Mouse (Mus musculus): ENCODE data around the gene Eef2k. TPM values are rescaled to one million over a fixed set of nuclear protein-coding genes. Genes with fewer than 3 reads are reported as not detected.

The Eef2k gene
- polyA plus RNA-seq, 1 experiment from 2014 or later = 32.5 TPM

DNA sequence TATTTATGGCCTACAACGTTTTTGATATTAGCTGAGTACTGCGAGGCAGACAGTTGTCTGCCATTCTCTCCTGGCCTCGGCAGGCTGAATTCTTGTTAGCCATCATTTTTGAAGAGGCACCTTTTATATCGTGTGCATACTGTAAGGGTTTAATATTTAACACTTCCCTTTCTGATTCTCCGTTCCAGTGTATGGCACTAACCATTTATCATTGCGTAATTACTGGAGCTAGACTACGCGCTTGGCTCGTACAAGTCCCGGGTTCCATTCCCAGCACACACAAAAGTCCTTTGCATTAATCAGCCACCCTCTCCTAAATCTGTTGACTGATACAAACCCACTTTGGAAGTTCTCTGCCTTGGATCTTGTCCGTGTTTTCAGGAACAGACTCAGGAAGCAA is 17.2 kb downstream of the Eef2k start:
- Histone ChIP-seq H3K27me3 (no peaks in the 10 kb centered on the region), H3K27ac (no peak overlapping the region), H3K36me3 (no peaks in the 10 kb centered on the region), H3K4me3 (no peak overlapping the region), H3K4me1 (peaks cover 33% of the 10 kb centered on the region), H3K9ac (no peak overlapping the region), H3K9me3 (replicated peaks) (no peaks in the 10 kb centered on the region), H3K4me2 (replicated peaks) (no peak overlapping the region)
- 93% methylated on average over 11 of the region's 11 CpGs for WGBS
- ATAC-seq (ENCODE audit: low FRiP score) = no peak

- no peak for ATAC-seq (ENCODE audit: low FRiP score)
- 55% methylated on average over 10 of the region's 10 CpGs for WGBS
These were observed 18.3 kb downstream of the Eef2k start for GRCm38 (mm10) chr7:120860799-120861487.

GRCm38 (mm10) chr7:120861488-120862047 is 18.9 kb downstream of the Eef2k start:
- H3K9me3 ChIP-seq (replicated peaks) = no peaks in the 10 kb centered on the region
- H3K4me2 ChIP-seq (replicated peaks) = no peak overlapping the region
- H3K4me3 ChIP-seq = no peak overlapping the region
- no peaks in the 10 kb centered on the region for H3K36me3 ChIP-seq
- H3K9ac ChIP-seq = no peak overlapping the region
- H3K27me3 ChIP-seq = no peaks in the 10 kb centered on the region
- H3K4me1 ChIP-seq = peaks cover 45% of the 10 kb centered on the region
- 27% methylated on average over 2 of the region's 2 CpGs for WGBS
- no peak overlapping the region for H3K27ac ChIP-seq
- no peak for ATAC-seq (ENCODE audit: low FRiP score)

More at GRCm38 (mm10) chr7:120860799-120861487, 18.3 kb downstream of the Eef2k start:
- no peak overlapping the region for H3K9ac ChIP-seq
- H3K27ac ChIP-seq = no peak overlapping the region
- no peaks in the 10 kb centered on the region for H3K27me3 ChIP-seq
- peaks cover 42% of the 10 kb centered on the region for H3K4me1 ChIP-seq
- H3K4me3 ChIP-seq = no peak overlapping the region
- H3K9me3 ChIP-seq (replicated peaks) = no peaks in the 10 kb centered on the region
- H3K36me3 ChIP-seq = no peaks in the 10 kb centered on the region
- H3K4me2 ChIP-seq (replicated peaks) = no peak overlapping the region

DNA sequence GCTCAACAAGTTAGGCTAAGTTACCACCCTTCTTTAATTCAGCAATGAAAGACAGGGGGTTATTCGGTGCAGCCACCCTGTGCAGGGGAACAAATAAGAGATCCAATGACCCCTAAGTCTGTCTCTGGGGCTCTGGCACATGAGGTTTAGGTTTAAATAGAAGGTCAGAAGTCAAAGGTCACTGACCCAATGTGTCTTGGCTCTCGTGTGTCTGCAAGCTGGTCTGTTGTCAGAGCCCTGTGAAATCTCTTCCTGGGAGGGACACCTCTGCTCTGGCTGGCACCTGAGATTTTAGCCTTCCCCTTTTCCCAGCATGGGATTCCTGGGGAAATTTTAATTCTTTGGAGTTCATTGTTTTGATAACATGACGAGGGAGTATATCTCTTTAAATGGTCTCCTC is 19.6 kb downstream of the Eef2k start:
- no peak overlapping the region for H3K27ac ChIP-seq
- H3K27me3 ChIP-seq = no peaks in the 10 kb centered on the region
- H3K4me1 ChIP-seq = peaks cover 51% of the 10 kb centered on the region
- no peak for ATAC-seq (ENCODE audit: low FRiP score)
- H3K36me3 ChIP-seq = no peaks in the 10 kb centered on the region
- no peaks in the 10 kb centered on the region for H3K9me3 ChIP-seq (replicated peaks)
- no peak overlapping the region for H3K9ac ChIP-seq
- no peak overlapping the region for H3K4me2 ChIP-seq (replicated peaks)
- no peak overlapping the region for H3K4me3 ChIP-seq
- WGBS = 7% methylated on average over 3 of the region's 3 CpGs

DNA sequence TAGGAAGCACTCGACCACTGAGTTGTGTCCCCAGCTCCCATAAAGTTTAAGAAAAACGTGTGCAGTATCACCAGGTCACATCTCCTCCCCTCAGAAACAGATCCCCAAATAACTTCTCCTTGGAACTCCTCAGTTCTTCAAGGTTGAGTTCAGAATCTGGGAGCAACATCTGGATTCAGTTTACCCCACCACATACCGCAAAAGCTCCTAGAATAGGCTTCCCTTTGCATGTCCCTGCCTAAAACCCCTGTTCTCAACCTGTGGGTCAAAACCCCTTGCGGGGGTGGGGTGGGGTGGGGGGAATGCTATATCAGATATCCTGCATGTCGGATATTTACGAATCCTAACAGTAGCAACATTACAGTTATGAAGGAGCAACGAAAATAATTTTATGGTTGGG is 20.0 kb downstream of the Eef2k start:
- no peaks in the 10 kb centered on the region for H3K36me3 ChIP-seq
- no peak overlapping the region for H3K27ac ChIP-seq
- no peak overlapping the region for H3K9ac ChIP-seq
- peaks cover 53% of the 10 kb centered on the region for H3K4me1 ChIP-seq
- H3K4me2 ChIP-seq (replicated peaks) = no peak overlapping the region
- no peaks in the 10 kb centered on the region for H3K27me3 ChIP-seq
- 52% methylated on average over 7 of the region's 7 CpGs for WGBS
- no peak for ATAC-seq (ENCODE audit: low FRiP score)
- H3K4me3 ChIP-seq = no peak overlapping the region
- no peaks in the 10 kb centered on the region for H3K9me3 ChIP-seq (replicated peaks)

DNA sequence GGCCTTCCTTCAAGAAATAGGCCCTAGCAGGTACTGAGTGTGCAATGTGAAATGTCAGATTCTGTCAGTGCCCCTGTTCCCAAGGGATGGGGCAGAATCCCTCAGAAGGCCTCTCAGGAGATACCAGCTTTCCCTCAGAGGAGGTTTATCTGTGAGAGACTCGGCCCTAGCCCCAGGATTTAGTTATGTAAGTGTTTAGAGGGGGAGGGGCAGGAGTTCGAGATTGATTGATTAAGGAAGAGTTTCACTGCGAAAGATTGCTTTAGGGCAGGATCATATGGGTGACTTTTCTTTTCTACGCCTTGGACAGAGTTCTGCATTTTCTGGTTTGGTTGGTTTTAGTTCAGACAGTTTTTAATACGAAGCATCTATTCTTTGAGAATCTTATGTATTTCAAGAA is 20.8 kb downstream of the Eef2k start:
- Histone ChIP-seq H3K4me1 (peaks cover 55% of the 10 kb centered on the region), H3K4me3 (no peak overlapping the region), H3K27ac (no peak overlapping the region), H3K9me3 (replicated peaks) (no peaks in the 10 kb centered on the region), H3K36me3 (no peaks in the 10 kb centered on the region), H3K9ac (no peak overlapping the region), H3K4me2 (replicated peaks) (no peak overlapping the region), H3K27me3 (no peaks in the 10 kb centered on the region)
- ATAC-seq (ENCODE audit: low FRiP score) = no peak
- 42% methylated on average over 5 of the region's 5 CpGs for WGBS

DNA sequence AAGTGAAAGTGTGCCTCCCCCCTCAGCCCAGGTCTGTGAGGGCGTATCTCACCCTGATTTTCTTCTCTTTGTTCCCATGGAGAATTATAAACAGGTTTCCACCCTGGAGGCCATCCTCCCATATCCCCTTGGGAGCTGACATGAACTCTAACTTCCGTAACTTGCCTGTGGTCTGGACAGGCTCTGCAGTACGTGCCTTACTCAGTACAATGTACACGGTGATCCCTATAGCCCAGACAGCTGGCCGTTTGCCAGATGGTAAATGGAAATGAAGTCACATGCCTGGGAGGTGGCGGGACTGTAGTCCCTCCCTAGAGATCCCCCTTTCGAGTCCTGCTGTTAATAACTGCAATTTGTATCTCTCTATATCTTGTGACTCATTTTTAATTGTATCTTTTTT is 22.5 kb downstream of the Eef2k start:
- H3K9me3 ChIP-seq (replicated peaks) = no peaks in the 10 kb centered on the region
- H3K4me2 ChIP-seq (replicated peaks) = peak overlapping the region; percentile 15
- peak overlapping the region; percentile 52; the same call in 1 of the 2 replicates for H3K27ac ChIP-seq
- no peaks in the 10 kb centered on the region for H3K27me3 ChIP-seq
- WGBS = 2% methylated on average over 7 of the region's 7 CpGs
- H3K36me3 ChIP-seq = no peaks in the 10 kb centered on the region
- no peak overlapping the region for H3K4me3 ChIP-seq
- H3K9ac ChIP-seq = no peak overlapping the region
- H3K4me1 ChIP-seq = peaks cover 58% of the 10 kb centered on the region
- ATAC-seq (ENCODE audit: low FRiP score) = peak; percentile 96

- 41% methylated on average over 4 of the region's 4 CpGs for WGBS
- Histone ChIP-seq H3K4me1 (peaks cover 59% of the 10 kb centered on the region), H3K27ac (peak overlapping the region; percentile 64), H3K9ac (no peak overlapping the region), H3K27me3 (no peaks in the 10 kb centered on the region), H3K36me3 (no peaks in the 10 kb centered on the region), H3K4me3 (no peak overlapping the region), H3K9me3 (replicated peaks) (no peaks in the 10 kb centered on the region), H3K4me2 (replicated peaks) (no peak overlapping the region)
- ATAC-seq (ENCODE audit: low FRiP score) = no peak
These were observed 23.2 kb downstream of the Eef2k start for GRCm38 (mm10) chr7:120865832-120866231.

DNA sequence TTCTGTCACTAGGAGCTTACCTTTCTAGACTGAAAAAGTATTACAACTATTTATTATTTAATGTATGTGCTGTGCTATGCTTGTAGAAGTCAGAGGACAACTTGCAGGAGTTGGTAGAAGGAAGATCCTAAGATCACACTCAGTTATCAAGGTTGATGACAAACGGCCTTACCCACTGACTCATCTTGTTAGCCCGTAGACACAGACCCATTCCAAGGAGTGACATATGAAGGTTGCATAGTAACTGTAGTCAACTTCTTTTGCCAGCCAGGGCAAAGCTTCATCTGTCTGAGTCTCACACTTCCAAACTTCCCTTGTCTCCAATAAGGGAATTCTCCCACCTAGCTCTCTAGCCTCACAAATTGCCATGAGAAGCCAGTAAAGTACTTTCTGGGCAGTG is 24.1 kb downstream of the Eef2k start:
- ATAC-seq (ENCODE audit: low FRiP score) = no peak
- WGBS = 76% methylated on average over 2 of the region's 2 CpGs
- Histone ChIP-seq H3K4me3 (no peak overlapping the region), H3K4me2 (replicated peaks) (no peak overlapping the region), H3K4me1 (peaks cover 54% of the 10 kb centered on the region), H3K27me3 (no peaks in the 10 kb centered on the region), H3K36me3 (no peaks in the 10 kb centered on the region), H3K27ac (no peak overlapping the region), H3K9ac (no peak overlapping the region), H3K9me3 (replicated peaks) (no peaks in the 10 kb centered on the region)

DNA sequence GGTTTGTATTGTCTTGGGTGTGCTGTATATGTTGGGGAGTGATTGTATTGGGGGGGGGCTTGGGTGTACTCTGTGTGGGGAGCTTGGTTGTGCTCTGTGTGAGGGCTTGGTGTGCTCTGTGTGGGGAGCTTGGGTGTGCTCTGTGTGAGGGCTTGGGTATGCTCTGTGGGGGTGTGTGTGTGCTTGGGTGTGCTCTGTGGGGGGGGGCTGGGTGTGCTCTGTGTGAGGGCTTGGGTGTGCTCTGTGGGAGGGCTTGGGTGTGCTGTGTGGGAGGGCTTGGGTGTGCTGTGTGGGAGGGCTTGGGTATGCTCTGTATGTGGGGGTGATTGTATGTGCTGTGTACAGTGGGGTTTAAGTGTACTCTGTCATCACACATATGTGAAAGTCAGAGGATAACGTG is 25.1 kb downstream of the Eef2k start:
- H3K27me3 ChIP-seq = no peaks in the 10 kb centered on the region
- no peak overlapping the region for H3K4me3 ChIP-seq
- H3K4me1 ChIP-seq = peaks cover 46% of the 10 kb centered on the region
- H3K4me2 ChIP-seq (replicated peaks) = no peak overlapping the region
- H3K9me3 ChIP-seq (replicated peaks) = no peaks in the 10 kb centered on the region
- no peaks in the 10 kb centered on the region for H3K36me3 ChIP-seq
- 71% methylated on average over 1 of the region's 1 CpGs for whole genome bisulfite sequencing
- H3K9ac ChIP-seq = no peak overlapping the region
- no peak overlapping the region for H3K27ac ChIP-seq
- no peak for ATAC-seq (ENCODE audit: low FRiP score)

DNA sequence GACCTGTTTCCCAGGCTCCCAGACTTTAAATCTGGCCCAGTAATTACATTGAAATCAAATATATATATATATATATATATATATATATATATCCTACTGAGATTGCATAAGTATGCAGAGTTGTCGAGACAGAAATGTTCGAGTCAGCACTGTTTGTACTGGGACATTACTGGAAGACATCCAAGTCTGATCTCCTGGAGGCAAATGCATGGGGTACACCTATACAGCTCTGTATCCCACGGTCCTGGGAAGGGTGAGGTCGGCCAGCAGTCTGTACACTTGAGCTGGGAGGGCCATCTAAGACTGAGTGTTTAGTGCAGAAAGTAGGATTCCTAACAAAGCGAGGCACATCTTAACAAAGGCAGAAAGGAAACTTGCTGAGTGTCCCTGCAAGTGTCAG is 27.3 kb downstream of the Eef2k start:
- no peaks in the 10 kb centered on the region for H3K27me3 ChIP-seq
- no peak overlapping the region for H3K4me2 ChIP-seq (replicated peaks)
- H3K9ac ChIP-seq = no peak overlapping the region
- ATAC-seq (ENCODE audit: low FRiP score) = no peak
- no peak overlapping the region for H3K4me3 ChIP-seq
- H3K4me1 ChIP-seq = peaks cover 31% of the 10 kb centered on the region
- 65% methylated on average over 5 of the region's 5 CpGs for WGBS
- no peaks in the 10 kb centered on the region for H3K9me3 ChIP-seq (replicated peaks)
- no peaks in the 10 kb centered on the region for H3K36me3 ChIP-seq
- no peak overlapping the region; the same call in 1 of the 2 replicates for H3K27ac ChIP-seq

DNA sequence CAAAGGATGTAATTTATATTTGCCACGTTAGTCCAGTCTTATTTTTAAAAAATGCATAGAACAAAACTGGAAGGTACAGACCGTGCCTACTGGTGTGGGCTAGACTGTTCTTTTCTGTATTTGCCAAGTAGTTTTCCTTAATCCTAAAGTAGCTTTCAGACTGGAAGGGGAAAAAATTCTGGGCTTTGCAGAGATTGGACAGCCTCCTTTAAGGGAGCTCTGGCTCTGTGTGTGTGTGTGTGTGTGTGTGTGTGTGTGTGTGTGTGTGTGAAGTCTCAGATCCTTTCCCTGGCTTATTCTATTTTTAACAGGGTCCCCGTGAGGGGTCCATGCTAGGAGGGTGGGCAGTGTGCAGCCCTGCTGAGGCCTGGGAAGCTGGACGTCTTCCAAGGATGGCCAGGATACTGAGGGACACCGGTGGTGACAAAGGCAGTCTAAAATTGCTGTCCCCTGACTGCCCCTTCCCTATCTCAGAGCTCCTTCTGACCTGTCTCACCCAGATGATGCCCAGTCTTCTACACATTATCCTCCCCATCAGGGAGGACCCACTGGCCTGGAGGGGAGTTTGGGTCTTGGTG is 27.9 kb downstream of the Eef2k start:
- no peak overlapping the region for H3K4me3 ChIP-seq
- no peaks in the 10 kb centered on the region for H3K36me3 ChIP-seq
- WGBS = 67% methylated on average over 5 of the region's 5 CpGs
- H3K4me1 ChIP-seq = peaks cover 26% of the 10 kb centered on the region
- H3K27ac ChIP-seq = no peak overlapping the region
- H3K9me3 ChIP-seq (replicated peaks) = no peaks in the 10 kb centered on the region
- no peak overlapping the region for H3K4me2 ChIP-seq (replicated peaks)
- no peak for ATAC-seq (ENCODE audit: low FRiP score)
- no peak overlapping the region for H3K9ac ChIP-seq
- H3K27me3 ChIP-seq = no peaks in the 10 kb centered on the region

- H3K4me2 ChIP-seq (replicated peaks) = no peak overlapping the region
- H3K27ac ChIP-seq = no peak overlapping the region
- no peaks in the 10 kb centered on the region for H3K9me3 ChIP-seq (replicated peaks)
- H3K36me3 ChIP-seq = no peaks in the 10 kb centered on the region
- H3K4me3 ChIP-seq = no peak overlapping the region
- WGBS = 78% methylated on average over 12 of the region's 12 CpGs
- ATAC-seq (ENCODE audit: low FRiP score) = no peak
- H3K9ac ChIP-seq = no peak overlapping the region
- no peaks in the 10 kb centered on the region for H3K27me3 ChIP-seq
- peaks cover 9% of the 10 kb centered on the region; the same call in 1 of the 2 replicates for H3K4me1 ChIP-seq
These were observed 30.5 kb downstream of the Eef2k start for GRCm38 (mm10) chr7:120873083-120873482.
